10 mouse cellular contexts compared by ENCODE assay signal in genomic region chr13:111286461-111287385, GRCm38 (mm10). TPM values are rescaled to one million over a fixed set of nuclear protein-coding genes. Genes with fewer than 3 reads are reported as not detected.
DNase-seq lines count a peak whose midpoint lies in the region; ATAC-seq and TF ChIP-seq lines count a peak whose summit lies in the region.
"Had no signal": no experiment of that assay in that cellular context is flagged by ENCODE, and none has a peak within 500 bp of the region (broad histone marks: within the 10 kb centered on the region; RNA-seq: fewer than 3 reads in every experiment).

No protein-coding gene starts in this region.

- in situ Hi-C loops in Patski (cut with MboI; ENCODE audit: low pct_unique_long_range_greater_than_20kb): no loop called here

- H3K4me3 ChIP-seq in heart, embryonic 12.5 days: no peak overlapping the region
- H3K4me3 ChIP-seq in hindbrain, embryonic 12.5 days: no peak overlapping the region
- H3K4me3 ChIP-seq in forebrain, embryonic 10.5 days: no peak overlapping the region
- H3K4me3 ChIP-seq: embryonic facial prominence, embryonic 12.5 days had no signal

- WGBS in heart, embryonic 12.5 days: 84% methylated on average over 10 of the region's 10 CpGs
- WGBS in hindbrain, embryonic 12.5 days: 89% methylated on average over 10 of the region's 10 CpGs
- 92% methylated on average over 10 of the region's 10 CpGs for WGBS in forebrain, embryonic 10.5 days

- no peak overlapping the region for H3K4me2 ChIP-seq in heart, embryonic 12.5 days
- no peak overlapping the region for H3K4me2 ChIP-seq in hindbrain, embryonic 12.5 days (replicated peaks)
- H3K4me2 ChIP-seq: embryonic facial prominence, embryonic 12.5 days had no signal

- no peak for ATAC-seq in heart, embryonic 12.5 days (ENCODE audit: insufficient number of reproducible peaks, low FRiP score)
- peak; percentile 65 for ATAC-seq in Patski
- ATAC-seq in inflammation-experienced regulatory T-cells, adult 6 months: peak; percentile 54
- no peak for ATAC-seq in hindbrain, embryonic 12.5 days (ENCODE audit: low FRiP score)

- CTCF ChIA-PET in Patski (lab: Charles Lee): interaction anchor here (0.9 to 1.3 kb wide), 3 partner anchors 13 to 32 kb away, joined by 3 to 6 read pairs (median 3); no protein-coding TSS in a partner anchor

- no peak overlapping the region for H3K9ac ChIP-seq in heart, embryonic 12.5 days
- no peak overlapping the region for H3K9ac ChIP-seq in hindbrain, embryonic 12.5 days
- H3K9ac ChIP-seq: embryonic facial prominence, embryonic 12.5 days had no signal

- DNase-seq in heart, adult 11 months: peak; percentile 89
- DNase-seq in Patski (ENCODE audit: low read depth, low spot score): peak; percentile 46
- peak; percentile 27 to 42 for DNase-seq in lung, postnatal 4 days
- DNase-seq in forebrain, embryonic 10.5 days (ENCODE audit: extremely low spot score, low spot score): no peak
- no peak for DNase-seq in gastrocnemius, postnatal 4 days (ENCODE audit: low spot score in 2 of 2)

- no peaks in the 10 kb centered on the region for H3K36me3 ChIP-seq in heart, embryonic 12.5 days
- H3K36me3 ChIP-seq in hindbrain, embryonic 12.5 days: no peaks in the 10 kb centered on the region
- no peaks in the 10 kb centered on the region for H3K36me3 ChIP-seq in forebrain, embryonic 10.5 days (replicated peaks)
- H3K36me3 ChIP-seq: embryonic facial prominence, embryonic 12.5 days had no signal

- H3K9me3 ChIP-seq in heart, embryonic 12.5 days (replicated peaks): peaks cover 14% of the 10 kb centered on the region
- no peaks in the 10 kb centered on the region for H3K9me3 ChIP-seq in hindbrain, embryonic 12.5 days (replicated peaks)
- 0 out of 2 replicates have a peak, but pooled peaks cover 7% of the 10 kb centered on the region for H3K9me3 ChIP-seq in forebrain, embryonic 10.5 days

- TF ChIP-seq CTCF in Patski (IDR thresholded peaks at IDR 0.05): no peak

- no peaks in the 10 kb centered on the region for H3K27me3 ChIP-seq in heart, embryonic 12.5 days (replicated peaks)
- H3K27me3 ChIP-seq in Patski: no peaks in the 10 kb centered on the region
- H3K27me3 ChIP-seq in hindbrain, embryonic 12.5 days: no peaks in the 10 kb centered on the region
- H3K27me3 ChIP-seq in forebrain, embryonic 10.5 days (ENCODE audit: poor library complexity, severe bottlenecking): no peaks in the 10 kb centered on the region
- H3K27me3 ChIP-seq: embryonic facial prominence, embryonic 12.5 days had no signal

- POLR2A ChIA-PET in Patski (lab: Charles Lee): no interaction called here

- H3K27ac ChIP-seq in heart, embryonic 12.5 days (ENCODE audit: poor library complexity, severe bottlenecking): no peak overlapping the region
- H3K27ac ChIP-seq in hindbrain, embryonic 12.5 days: no peak overlapping the region
- no peak overlapping the region for H3K27ac ChIP-seq in forebrain, embryonic 10.5 days
- H3K27ac ChIP-seq: embryonic facial prominence, embryonic 12.5 days had no signal

- H3K4me1 ChIP-seq in heart, embryonic 12.5 days (replicated peaks): peaks cover 10% of the 10 kb centered on the region
- H3K4me1 ChIP-seq in hindbrain, embryonic 12.5 days: peaks cover 2% of the 10 kb centered on the region; the same call in 1 of the 2 replicates
- H3K4me1 ChIP-seq in forebrain, embryonic 10.5 days: no peaks in the 10 kb centered on the region; the same call in 1 of the 2 replicates

RNA-seq across cellular contexts. Expression of gene Actbl2, which starts 31.9 kb away (rescaled TPM):
- not detected in 2 replicates for polyA plus RNA-seq in heart, embryonic 12.5 days (2016; fragmentation: Nextera tagmentation; extraction: Ambion mirVana)
- not detected for polyA plus RNA-seq in Patski (2021)
- under 1 TPM in 2 of 3 experiments, not detected in 1; 0.20 to 0.77 TPM for polyA plus RNA-seq in inflammation-experienced regulatory T-cells, adult 6 months (2017; shearing (Covaris generic))
- polyA plus RNA-seq in hindbrain, embryonic 12.5 days (2016; fragmentation: Nextera tagmentation; extraction: Ambion mirVana): not detected in 2 replicates
- not detected in 2 replicates for polyA plus RNA-seq in forebrain, embryonic 10.5 days (2016; fragmentation: Nextera tagmentation; extraction: Ambion mirVana)
- total RNA-seq in gastrocnemius, postnatal 4 days (2021): not detected
- total RNA-seq: layer of hippocampus, postnatal 14 days had no signal

Comparison
In these comparisons a context has a peak if more than half of its experiments do, and no peak if none do; other contexts are left out.
1. DNase-seq: peak in heart, adult 11 months (single experiment), Patski (single experiment) and lung, postnatal 4 days (2 of 2); none in forebrain, embryonic 10.5 days (single experiment) and gastrocnemius, postnatal 4 days (0 of 2).
2. ATAC-seq: peak in Patski (single experiment) and inflammation-experienced regulatory T-cells, adult 6 months (single experiment); none in heart, embryonic 12.5 days (single experiment) and hindbrain, embryonic 12.5 days (single experiment).